Mouse (Mus musculus): ENCODE results near the gene Slit3.

Gene Slit3

GRCm38 (mm10) chr11:35406045-35406444 lies 285.0 kb downstream of the Slit3 start:
- DNase-seq (ENCODE audit: low spot score) = no peak

DNA sequence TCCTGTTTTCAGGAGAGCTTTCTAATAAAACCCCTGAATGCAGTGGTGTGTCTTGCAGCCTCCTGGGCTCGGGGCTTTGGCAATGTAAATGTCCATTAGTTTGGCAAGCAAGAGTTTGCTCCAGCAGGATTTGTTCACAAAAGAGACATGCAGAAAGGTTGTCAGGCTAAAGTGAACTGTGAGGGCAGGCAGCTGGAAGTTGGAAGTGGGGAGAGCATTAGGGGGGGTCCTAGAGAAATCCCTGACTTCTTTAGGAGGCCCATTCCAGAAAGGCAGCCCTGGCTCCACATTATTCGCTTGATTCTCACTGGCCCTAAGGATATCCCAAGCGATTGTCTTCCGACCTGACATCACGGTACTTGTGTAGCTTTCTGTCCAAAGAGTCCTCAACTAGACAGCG lies 285.5 kb downstream of the Slit3 start:
- DNase-seq (ENCODE audit: low spot score) = no peak

DNA sequence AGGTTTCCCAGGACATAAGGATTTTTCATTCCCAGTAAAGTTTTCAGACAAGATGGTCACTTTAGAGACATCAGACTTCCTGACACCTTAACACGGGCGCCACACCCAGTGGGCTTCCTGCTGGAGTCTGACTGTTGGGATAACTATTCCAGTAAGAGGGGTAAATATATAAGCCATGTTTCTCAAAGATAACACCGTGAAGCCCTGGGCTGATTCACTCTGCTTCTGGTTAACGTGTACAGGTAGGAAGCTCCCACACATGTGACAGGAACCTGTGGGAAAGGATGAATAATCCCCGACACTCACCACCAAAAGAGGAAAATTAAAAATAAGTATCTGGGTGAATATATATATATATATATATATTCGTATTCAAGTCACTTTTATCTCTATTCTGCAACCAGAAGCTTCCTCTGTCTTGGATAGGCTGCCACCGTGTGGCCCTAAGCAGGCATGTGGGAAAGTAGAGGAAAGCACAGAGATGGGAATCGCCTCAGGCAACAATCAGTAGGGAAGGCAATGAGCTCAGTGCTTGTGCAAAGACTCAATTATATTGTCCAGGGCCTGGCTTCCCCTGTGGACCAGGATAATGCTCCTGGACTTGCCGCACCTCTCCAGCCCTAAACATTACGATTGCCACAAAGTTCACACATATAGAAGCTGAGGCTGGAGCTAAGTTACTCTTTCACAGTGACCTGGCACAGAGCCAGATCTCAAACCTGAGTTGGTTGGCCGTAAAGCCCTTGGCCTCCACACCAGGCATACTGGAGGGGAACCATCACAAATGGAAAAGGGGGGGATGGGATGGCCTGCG lies 286.5 kb downstream of the Slit3 start:
- DNase-seq (ENCODE audit: low spot score) = peak; percentile 39

- peak; percentile 29 for DNase-seq (ENCODE audit: low spot score)
These were observed 289.4 kb downstream of the Slit3 start for GRCm38 (mm10) chr11:35410431-35410830.

DNA sequence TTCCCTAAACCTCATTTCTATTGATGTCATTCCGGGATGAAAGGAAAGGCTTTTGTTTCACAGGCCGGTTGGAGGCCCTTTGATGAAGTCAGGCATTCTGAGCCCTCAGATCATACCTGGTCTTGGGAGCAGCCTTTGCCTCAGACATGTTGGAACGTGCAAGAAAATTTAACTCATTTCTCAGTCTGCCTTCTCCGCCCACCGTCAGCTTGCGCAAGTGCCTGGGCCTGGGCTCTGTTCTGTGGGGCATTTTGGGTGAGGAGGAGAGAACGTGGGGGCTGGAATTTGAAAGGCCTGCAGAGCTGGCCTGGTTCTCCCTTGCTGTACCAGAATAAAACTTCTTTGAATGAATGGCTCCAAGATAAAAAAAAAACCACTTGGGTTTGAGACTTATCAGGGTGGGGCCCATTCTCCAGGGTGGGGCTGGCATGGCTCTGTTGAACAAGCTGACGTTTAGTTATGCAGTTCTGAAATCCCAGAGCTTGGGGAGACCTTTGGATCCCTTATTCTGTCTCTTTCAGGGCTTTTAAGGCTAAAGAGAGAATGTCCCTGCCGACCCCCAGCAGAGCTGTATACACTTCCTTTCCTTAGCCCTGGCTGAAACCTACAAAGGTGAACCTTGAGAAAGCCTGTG lies 294.9 kb downstream of the Slit3 start:
- no peak for DNase-seq (ENCODE audit: low spot score)

DNA sequence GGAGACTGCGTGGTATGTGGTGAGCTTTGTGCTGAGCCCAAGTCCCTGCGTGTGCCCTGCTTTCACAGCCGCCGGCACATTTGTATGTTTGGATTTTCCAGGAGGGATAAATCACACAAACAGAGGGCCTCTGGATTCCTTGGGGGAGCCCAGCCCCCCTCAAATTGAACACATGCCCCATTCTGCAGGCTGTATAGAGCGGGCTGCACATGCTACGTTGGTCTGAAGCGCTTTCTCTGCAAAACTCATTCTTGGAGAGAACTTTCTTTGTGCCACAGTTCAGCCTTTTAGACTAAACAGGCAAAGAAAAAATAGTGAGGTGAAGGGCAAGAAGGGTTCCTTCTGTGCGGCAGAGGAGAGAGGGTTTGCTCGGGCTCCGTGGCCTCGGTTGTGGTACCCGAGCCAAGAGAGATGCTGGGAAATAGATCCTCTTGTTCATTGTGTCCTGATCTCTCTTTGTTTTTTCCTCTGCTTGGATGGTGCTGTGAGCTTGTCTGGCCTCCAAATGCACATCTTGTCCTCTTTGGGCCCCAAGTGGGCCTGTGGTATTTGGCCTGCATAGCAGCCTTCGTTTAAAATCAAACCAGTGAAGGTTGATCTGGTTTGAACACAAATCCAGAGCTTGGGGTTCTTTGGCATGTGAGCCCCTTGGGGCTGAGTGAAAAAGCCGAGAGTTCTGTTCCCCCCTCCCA lies 295.5 kb downstream of the Slit3 start:
- DNase-seq (ENCODE audit: low spot score) = peak; percentile 56

DNA sequence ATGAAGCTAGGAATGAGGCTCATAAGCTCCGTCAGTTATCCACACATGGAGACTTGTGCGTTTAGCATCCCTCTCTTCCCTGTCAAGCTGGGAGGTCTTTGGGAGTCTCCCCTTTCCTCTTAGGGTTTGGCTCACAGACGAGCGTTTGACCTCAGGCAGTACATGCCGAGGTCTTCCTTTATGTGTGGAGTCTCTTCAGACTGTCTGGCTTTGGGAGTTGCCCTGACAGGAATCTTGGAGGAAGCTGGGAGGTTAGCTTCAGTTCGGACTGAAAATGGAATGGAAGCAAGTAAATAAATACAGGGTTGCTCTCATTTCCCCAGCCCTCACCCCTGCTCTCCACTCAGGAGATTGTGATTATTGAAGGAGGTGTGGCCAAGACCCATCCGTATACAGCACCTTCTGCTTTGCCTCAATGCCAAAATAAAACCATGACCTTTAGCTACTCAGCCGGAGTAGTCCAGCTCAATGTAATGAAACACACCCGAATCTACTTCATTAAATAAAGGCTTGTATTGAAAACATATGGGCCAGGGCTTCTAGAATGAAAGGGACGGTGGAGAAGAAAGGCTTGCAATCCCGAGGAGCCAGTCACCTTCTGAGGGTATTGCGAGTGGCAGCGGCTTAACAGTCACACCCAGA lies 297.0 kb downstream of the Slit3 start:
- DNase-seq (ENCODE audit: low spot score) = peak; percentile 21

DNA sequence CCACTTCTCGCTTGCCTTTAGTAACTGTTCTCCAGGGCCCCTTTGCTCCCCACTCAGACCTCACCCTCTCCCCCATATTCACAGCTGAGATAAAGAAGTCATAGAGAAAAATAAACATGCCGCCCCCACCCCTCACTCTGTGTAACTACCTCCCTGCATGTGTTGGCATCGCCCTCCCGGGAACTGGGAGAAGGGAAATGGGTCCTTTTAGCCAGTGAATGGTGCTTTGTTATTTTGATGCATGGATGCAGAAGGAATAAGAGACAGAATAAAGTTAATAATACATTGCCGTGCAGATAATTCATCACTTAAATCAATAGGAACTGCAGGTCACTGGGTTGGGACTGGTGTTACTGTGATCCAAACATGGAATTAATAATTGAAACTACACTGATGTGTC lies 298.0 kb downstream of the Slit3 start:
- no peak for DNase-seq (ENCODE audit: low spot score)

- DNase-seq (ENCODE audit: low spot score) = no peak
These were observed 300.7 kb downstream of the Slit3 start for GRCm38 (mm10) chr11:35421728-35422127.

GRCm38 (mm10) chr11:35428036-35428435 lies 307.0 kb downstream of the Slit3 start:
- DNase-seq (ENCODE audit: low spot score) = no peak

- DNase-seq (ENCODE audit: low spot score) = no peak
These were observed 310.1 kb downstream of the Slit3 start for GRCm38 (mm10) chr11:35431130-35431529.

DNA sequence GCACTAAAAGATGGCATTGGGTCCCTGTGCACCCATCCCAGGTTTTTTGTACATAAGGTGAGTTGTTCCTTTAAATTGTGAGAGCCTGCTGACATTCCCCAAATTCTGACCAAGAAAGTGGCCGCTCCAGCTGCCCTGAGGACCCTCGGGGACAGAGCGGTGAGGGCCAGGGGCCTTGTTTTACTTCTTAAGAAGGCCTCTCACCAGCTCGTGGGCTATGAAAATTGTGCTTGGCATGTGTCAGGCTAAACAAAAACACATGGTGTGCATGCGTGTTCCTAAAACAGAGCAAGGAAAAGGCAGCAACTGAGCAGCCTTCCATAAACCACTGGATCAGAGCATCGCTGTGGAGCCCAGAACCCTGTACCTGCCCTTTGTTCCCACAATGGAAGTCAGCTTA lies 316.5 kb downstream of the Slit3 start:
- DNase-seq (ENCODE audit: low spot score) = no peak

DNA sequence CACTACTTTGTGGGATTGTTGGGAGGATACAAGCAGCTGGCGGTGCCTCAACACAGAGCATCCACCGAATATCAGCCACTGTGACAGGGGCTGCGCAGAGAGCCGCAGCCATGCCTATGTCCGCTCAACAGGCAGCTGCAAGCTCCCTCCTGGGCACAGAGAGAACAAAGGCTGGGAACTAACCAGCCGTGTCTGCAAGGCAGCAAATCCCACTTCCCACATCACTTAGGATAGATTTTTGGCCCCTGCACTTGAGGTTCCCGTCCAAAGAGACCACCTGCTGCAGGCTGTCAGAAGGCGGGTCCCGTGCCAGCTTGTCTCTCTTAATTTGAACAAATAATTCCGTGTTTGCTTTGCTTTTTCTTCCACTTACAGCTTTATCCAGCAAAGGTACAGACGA lies 319.2 kb downstream of the Slit3 start:
- no peak for DNase-seq (ENCODE audit: low spot score)

DNA sequence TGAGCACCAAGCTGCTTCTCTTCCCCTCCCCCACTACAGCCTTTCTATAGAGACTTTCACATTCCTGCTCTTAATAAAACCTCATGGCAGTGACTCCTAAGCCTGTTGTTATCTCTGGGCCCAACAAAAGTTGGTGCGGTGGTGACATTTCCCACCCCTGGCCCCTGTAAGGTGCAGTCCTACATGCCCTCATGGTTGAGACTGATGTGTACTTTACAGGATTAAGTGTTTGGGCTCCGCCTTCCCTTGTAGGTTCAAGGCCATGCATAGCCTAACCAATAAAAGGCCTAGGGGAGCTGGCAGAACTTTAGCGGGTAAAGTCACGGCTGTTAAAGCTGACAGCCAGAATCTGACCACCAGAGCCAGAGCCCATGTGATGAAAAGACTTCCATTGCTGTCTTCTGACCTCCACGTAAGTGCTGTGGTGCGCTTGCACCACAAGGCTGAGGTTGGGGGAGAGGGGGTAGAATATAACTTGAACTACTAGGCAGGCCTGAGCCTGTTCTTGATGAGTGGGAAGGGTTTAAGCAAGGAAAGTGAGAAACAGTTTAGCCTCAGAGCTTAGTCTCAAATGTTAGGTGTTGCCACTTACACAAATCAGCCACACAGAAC lies 323.6 kb downstream of the Slit3 start:
- no peak for DNase-seq (ENCODE audit: low spot score)

DNA sequence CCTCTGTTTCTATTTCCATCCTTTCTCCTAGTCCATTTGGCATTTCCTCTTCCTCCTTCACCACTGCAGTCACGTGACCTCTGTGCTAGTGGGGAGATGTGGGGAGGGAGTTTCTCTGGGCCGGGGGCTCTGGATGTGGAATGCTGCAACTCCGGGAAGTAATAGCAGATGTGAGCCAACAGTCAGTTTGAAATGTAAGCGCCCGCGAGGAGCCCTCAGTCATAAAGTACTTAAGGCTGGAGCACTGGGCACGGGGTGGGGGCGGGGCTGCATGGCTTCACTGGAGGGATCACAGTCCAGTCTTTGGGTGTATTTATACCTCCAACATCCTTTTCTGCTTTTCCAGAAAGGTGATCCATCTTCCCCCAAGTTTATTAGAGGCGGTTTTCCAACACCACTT lies 326.9 kb downstream of the Slit3 start:
- no peak for DNase-seq (ENCODE audit: low spot score)

DNA sequence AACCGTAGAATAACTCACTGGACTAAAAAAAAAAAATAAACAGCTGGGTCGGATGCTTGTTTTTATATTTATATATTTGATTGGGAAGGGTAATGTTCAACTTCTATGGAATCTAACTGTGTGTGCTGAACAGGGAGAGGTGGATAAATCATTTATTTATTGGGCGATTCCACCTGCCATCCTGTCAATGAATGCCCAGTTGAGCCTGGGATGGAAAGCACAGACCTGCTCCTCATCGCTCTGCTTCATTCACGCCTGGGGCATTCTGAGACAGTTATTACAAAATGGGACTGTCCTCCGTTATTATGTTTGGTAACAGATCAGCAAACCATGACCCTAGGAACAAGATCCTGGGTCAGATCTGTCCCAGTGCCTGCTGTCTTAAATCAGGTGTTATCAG lies 328.2 kb downstream of the Slit3 start:
- no peak for DNase-seq (ENCODE audit: low spot score)

DNA sequence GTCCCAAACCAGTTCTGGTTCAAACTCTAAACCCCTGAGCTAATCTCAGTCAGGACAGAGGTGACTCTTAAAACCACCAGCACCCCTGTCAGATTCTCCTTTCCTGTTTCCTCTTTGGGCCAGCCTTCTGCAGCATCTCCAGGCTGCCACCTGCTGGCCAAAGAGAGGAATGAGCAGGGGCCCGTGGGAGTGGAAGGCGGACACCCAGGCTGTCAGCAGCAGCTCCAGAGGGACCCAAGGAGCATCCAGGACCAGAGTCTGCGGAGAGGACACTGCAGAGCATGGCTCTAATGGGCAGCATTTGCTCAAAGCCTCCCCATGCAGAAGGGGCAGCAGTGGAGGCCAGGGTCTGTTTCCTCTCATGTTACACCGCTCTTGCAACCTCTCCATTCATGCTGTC lies 330.6 kb downstream of the Slit3 start:
- DNase-seq (ENCODE audit: low spot score) = peak; percentile 28

- no peak for DNase-seq (ENCODE audit: low spot score)
These were observed 331.4 kb downstream of the Slit3 start for GRCm38 (mm10) chr11:35452413-35452812.

DNA sequence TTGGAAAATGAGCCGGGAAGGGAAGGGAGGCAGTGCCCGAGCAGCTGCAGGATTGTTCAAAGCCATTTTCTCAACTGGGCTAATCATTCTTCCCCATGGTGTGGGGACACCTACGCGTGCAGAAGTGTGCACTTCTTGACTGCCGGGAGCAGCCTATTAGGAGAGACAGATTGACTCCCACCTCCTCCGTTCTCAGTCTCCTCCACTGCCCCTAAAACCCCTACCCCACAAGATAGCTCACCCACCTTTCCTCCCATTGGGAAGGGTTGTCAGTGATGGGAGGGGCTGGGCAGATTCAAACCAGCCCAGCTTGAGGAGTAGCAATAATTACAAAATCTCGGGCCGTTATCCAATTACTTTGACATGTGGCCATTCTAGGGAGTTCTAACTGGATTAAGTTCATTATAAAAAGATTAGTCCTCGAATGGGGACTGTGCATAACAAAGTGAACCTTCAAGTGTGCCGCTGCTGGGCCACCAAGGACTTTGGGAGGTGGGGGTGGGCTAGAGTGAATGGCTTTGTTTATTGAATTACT lies 333.2 kb downstream of the Slit3 start:
- DNase-seq (ENCODE audit: low spot score) = no peak

DNA sequence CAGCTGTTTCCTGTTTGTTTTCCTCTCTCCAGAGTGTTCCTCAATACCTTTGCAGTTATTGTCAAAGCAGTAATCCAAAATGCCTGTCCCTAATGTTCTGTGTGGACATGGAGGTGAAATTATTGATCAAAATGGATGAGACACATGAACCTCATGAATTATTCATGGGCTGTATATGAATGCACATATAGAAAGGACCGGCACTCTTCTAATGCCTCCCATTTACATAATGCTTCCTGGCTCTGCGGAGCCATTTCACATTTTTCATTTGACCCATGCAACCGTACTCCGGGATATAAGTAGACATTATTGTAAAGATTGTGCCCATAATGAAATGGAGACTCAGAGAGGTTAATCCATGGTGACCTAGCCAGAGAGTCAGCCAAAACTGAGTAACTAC lies 333.8 kb downstream of the Slit3 start:
- no peak for DNase-seq (ENCODE audit: low spot score)

- DNase-seq (ENCODE audit: low spot score) = no peak
These were observed 337.0 kb downstream of the Slit3 start for GRCm38 (mm10) chr11:35458068-35458467.

- no peak for DNase-seq (ENCODE audit: low spot score)
These were observed 345.7 kb downstream of the Slit3 start for GRCm38 (mm10) chr11:35466701-35467100.

Data from testis, postnatal 14 days (tissue).